Mouse (Mus musculus): ENCODE measurements at regions not wholly inside any gene's neighbourhood (a gene's known extent, or its start where the extent isn't known, plus 50 kb on each side); places are given as distances from the start of the nearest gene placed in this dataset.

- TF ChIP-seq CTCF (IDR thresholded peaks at IDR 0.05; ENCODE audit: extremely low read depth, insufficient read length, insufficient replicate concordance, low read depth, low read length), result no peak
- no peak for TF ChIP-seq POLR2A (IDR thresholded peaks at IDR 0.05; ENCODE audit: low read depth, low read length)
These were observed 267.9 kb upstream of the Tbl1xr1 start for GRCm38 (mm10) chr3:21808539-21808938.

All from small intestine, adult 2 months (tissue).